Mouse (Mus musculus) thymus, postnatal 14 days (tissue): Measurements from ENCODE around the gene 3100002H09Rik.

Experiments
- DNase-seq: peaks from one replicate; pipeline ENCODE4 v3.0.0; 2021

3100002H09Rik gene

GRCm38 (mm10) chr4:124614189-124614588, 3.6 kb upstream of the 3100002H09Rik start:
- no peak for DNase-seq

- DNase-seq, result no peak
Observed at GRCm38 (mm10) chr4:124611768-124612167, 1.2 kb upstream of the 3100002H09Rik start.

DNA sequence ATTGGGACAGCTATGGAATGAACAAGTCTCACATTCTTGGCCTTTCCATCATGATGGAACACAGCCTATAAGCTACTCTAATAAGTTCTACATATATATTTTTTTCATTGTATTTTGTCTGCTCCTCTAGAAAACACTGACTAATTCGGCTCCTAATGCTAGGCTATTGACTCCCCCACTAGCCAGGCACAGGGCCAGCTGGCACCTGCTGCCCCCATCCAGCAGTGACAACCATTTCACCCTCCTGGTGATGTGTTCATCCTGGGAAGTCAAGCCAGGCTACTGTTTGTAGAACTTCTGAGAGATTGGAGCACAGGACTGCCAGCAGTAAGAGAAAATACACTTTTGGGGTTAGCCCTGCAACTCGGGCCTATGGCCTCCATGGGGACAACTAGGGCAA, 537 bp downstream of the 3100002H09Rik start:
- no peak for DNase-seq

DNA sequence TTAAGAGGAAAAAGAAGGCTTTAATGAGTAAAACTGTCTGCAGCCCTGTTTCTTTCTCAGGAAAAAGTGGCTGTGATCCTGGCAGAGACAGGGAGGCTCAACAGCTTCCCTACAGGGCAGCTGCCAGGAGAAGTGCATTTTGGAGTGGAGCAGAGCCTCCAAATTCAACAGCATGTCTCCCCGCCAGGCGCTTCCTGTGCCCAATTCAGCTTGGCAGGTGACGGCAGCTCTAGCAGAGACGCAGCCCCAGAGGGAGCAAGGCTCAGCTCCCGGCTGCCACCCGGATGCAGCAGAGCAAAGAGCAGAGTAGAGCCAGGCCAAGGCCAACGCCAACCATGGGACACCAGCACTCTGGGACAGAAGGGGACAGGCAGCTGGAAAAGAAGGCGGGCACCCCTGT, 3.4 kb downstream of the 3100002H09Rik start:
- DNase-seq, result no peak

DNA sequence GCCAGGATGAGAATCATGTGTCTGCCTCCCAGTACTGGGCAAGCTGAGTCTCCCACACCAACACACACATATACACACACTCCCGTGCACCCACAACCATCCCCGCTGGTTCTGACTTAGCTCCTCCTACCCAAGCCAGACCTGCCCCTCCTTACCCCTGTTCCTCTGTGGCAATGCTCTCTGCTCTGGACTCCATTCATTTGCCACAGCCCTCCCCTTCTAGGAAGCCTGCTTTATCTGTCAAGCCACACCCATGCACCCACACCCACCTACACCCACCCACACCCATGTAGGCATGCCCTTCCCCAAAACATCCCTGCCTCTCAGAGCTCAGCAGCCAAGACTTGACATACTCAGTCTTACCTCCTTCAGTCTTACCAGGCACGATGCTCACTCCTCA, 4.4 kb downstream of the 3100002H09Rik start:
- no peak for DNase-seq

DNA sequence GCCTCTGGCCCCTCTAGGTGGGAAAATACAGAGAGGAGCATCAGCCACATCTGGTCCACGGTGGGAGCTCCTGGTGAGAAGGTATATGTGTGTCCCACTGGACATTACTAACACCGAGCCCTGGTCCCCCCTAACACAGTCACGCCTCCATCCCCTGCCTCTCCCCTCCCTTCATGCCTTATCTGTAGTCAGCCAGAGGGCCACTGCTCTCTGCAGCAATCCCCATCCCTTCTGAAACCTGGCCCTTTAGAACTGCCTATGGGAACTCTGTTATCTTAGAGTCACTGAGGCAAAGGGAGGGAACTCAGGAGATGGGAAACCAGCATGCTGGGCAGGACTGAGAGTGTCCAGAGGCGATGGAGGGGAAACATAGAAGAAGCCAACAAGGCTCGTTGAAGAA, 5.3 kb downstream of the 3100002H09Rik start:
- DNase-seq, result no peak

- no peak for DNase-seq
Observed at GRCm38 (mm10) chr4:124603712-124604111, 6.9 kb downstream of the 3100002H09Rik start.

DNA sequence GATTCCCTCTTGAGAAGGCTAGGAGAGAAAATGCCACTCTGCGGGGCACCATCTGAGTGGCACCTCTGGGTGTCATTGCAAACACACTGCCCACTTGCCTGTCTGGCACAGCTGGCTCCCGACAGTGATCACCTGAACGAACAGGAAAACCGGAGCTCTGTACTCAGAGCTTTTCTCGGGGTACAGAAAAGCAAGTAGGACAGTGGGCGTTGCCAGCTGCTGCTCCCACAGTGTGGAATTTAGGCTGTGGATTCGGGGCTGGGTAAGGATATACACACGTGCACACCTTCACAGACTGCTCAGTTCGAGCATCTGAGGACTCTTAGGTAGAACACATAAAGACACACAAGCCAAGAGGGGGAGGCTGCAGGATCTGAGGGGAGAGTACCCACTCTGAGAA, 14.7 kb downstream of the 3100002H09Rik start:
- no peak for DNase-seq

- DNase-seq, result no peak
Observed at GRCm38 (mm10) chr4:124594933-124595332, 15.7 kb downstream of the 3100002H09Rik start.

DNA sequence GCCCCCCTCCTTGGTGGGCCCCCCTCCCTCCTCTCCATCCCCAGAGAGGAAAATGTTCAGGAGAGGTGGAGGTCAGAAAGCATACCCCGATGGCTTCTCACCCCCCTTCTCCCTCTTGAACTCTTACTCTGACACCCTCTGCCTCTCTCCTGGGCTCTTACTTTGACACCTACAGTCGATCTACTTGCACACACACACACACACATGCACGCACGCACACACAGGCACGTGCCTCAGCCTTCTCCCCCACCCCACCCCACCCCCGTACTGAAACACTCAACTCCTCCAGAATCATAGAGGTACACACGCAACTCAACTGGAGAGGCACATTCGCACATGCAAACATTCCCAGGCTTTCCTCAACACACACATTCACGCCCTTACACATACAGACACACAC, 16.9 kb downstream of the 3100002H09Rik start:
- no peak for DNase-seq

DNA sequence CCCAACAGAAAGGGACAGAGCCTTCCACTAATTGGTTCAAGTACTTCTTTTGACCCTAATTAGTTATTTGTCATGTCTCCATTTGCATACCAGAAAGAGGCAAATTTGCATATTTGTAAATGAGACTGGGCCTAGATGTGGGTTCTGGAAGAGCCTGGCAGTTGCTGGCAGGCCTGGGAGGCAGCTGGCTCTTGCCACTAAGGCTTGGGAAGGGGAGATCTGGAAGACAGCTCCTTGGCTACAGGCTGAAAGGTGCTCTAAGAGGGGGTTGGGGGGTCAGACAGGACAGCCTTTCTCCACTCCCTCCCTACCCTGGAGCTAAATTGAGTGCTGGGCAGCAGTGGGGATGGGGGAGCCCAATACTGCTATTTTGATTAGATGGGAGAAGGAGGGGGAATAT, 17.4 kb downstream of the 3100002H09Rik start:
- no peak for DNase-seq

DNA sequence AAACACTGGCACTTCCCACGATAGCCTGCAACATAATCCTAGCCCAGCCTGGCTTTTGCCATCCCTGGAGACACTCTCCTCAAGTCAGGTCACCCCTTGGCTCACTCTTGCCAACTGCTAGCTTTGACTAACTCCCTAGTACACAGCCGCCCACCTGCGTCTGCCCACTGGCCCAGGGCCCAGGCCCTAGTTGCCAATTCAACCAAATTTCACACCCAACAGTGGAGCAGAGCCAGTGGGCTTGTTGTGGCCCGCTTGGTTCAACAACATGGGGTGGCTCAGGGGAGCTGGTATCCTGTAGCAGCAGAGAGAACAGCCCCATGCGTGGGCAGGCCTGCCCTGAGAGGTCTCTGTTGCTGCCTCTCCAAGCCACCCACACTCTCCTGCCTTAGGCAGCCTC, 18.4 kb downstream of the 3100002H09Rik start:
- DNase-seq, result no peak

GRCm38 (mm10) chr4:124580695-124581094, 29.9 kb downstream of the 3100002H09Rik start:
- DNase-seq, result no peak

- no peak for DNase-seq
Observed at GRCm38 (mm10) chr4:124575955-124576445, 34.6 kb downstream of the 3100002H09Rik start.

DNA sequence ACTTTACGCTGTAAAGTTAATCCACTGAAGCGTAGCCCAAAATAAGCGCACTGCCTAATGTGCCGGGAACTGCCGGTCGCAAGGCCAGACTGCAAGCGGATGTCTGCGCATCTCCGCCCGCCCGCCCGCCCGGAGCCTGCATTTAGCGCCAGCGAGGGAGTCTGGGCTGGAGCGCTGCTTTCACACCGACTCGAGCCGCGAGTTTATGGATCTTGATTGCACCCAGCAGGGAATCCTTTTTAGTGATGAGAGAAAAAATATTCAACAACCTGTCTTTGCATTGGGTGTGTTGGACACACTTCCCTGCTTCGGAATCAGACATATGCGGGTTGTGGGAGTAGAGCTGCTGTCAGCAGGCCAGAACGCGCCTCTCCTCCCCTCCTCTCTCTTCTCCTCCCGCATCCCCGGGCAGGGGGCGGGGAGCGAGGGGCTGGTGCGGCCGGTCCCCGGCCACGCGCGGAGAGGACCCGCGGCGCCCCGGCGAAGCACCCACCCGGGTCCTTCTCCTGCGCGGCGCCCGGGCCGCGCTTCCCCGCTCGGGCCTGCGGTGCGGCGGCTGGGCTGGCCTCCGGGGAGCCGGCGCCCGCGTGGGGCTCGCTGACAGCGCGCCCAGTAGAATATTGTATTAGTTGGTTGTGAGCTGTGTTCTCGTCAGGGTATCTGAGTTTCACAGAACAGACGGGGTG, 35.2 kb downstream of the 3100002H09Rik start:
- DNase-seq, result no peak

DNA sequence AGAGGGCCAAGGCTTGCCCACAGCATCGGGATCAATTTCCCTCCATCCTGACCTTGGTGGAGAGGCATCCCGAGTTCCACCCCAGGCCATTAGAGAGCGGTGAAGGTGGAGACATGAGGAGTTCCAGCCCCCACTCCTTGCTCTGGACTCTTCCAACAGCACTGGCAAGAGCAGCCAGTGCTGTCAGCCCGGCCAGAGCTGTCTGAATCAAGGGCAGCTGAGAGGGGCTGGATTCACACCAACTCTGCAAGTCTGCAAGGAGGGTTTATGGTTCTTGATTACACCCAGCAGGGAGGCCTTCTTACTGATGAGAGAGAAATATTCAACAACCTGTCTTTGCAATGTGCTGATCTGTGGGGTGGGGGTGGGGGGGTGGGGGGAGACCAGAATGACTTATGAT, 37.0 kb downstream of the 3100002H09Rik start:
- no peak for DNase-seq

GRCm38 (mm10) chr4:124570977-124571376, 39.6 kb downstream of the 3100002H09Rik start:
- no peak for DNase-seq

DNA sequence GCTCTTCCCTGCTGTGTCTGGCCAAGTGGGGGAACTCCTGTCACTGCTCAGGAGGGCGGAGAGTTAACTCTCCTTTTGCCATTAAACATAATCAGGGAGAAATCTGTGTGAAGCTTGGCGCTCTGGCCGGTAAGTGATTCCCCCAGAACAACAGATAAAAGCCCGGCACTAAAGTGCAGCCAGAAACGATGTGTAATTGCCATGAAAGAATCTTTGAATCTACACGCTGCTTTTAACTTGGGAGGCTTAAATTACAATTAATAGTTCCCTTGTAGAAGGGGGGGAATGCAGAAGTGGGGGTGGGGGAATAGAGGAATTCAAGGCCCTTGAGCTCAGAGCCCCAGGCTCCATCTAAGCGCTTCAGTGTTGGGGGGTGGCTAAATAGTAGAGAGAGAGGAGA, 40.9 kb downstream of the 3100002H09Rik start:
- no peak for DNase-seq

GRCm38 (mm10) chr4:124563371-124563770, 47.2 kb downstream of the 3100002H09Rik start:
- DNase-seq, result no peak

GRCm38 (mm10) chr4:124562721-124563120, 47.9 kb downstream of the 3100002H09Rik start:
- DNase-seq, result no peak
